Mouse (Mus musculus): ENCODE data around the gene Dnajb8. TPM values are rescaled to one million over a fixed set of nuclear protein-coding genes. Genes with fewer than 3 reads are reported as not detected.
A peak's percentile ranks its signal among the peaks of the same experiment; 100 is the strongest.

The Dnajb8 gene
- total RNA-seq, 2 experiments from 2014 or later: not detected

DNA sequence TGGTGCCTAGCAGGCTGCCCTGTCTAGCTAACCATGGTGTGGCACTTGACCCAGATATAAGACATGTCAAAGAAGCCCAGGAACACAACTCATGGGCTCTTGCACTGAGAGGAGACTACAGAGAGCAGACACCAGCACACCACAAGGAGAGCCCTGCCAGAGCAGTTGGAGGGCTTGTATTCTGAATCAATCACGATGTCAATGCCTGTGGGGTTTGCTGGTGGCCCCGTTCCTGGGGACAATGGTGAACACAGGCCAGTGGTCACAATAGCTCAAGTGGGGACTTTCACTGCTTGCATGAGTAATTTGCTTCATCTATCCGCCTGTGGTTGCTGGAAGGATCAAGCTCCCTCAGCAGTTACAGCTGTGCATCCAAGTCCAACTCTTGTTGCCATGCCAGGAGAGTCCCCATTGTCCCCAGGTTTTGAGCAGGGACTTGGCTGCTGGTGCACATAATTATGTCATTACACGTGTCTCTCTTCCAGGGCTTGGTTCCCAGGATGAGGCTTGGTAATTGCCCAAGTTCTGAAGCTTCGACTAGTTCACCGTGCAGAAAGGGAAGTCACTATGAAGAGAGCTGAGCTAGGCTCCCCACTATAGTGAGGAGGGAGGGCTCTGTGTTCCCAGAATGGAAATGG is 68.2 kb downstream of the Dnajb8 start:
- DNase-seq: peak; percentile 37

DNA sequence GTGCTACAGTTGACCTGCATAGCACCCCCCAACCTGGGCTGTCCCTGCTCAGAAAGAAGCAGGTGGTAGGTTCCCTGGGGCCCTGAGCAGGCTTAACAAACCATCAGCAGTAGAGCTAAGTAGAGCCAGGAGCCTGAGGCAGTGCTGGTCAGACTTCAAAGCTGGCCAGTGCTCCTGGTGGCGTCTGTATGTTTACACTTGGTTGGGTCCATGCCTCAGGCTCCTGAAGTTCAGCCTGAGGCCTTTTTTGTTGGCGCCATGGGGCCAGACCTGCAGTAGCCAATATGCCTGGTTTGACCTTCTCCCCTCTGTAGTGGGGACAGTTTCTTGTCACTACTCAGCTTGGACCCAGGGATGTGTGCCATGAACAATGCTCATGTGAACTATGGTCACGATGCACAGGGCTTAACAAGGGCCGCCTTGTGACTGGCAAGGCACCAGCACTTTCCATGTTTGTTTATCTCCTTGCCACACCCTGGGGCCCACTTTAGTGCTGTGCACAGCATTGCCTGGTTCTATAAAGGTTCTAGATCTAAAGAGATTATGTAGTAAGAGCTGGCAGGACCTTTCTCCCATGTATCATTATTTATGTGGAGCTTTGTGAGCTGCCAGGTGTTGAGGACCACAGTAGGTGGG is 70.3 kb downstream of the Dnajb8 start:
- DNase-seq: no peak

DNA sequence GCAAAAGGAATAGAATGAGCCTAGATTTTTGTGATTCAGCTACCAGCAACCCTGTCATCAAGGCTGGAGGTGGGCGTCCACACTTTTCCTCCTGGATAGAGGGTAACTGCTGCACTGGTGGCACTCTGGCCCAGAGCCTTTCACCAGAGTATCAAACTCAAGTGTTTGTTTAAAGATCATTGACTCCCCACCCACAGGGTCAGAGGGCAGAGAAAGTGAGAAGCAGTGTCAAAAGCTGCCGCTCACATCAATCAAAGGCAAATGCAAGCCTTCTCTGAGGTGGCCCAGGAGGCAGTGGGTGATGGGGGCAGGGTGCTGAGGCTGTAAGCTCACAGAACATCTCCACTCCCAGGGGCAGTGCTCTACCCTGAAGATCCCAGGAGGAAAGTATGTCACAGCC is 77.4 kb downstream of the Dnajb8 start:
- DNase-seq: no peak

DNA sequence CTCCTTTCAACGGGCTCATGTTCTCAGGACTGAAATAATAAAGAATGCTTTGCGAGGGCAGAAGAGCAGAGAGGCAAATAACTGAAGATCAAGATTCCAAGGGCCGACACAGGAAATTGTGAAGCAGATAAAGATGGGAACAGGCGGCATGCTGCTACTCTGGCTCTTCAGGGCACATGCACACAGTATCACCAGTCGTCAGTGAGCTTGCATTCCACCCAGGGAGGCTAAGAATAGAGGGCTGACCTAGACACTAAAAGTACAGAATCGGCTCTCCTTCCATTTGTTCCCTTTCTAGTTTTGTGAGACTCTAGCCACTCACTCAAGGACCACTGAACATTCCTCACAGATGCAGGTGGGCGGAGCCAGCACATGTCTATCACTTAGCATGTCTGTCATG is 79.2 kb downstream of the Dnajb8 start:
- DNase-seq: no peak

Other genes with a start within 250 kb of the Dnajb8 start
- gene H1fx, start 240.6 kb upstream of the Dnajb8 start, total RNA-seq (2021): 10 to 100 TPM; 14.7 to 15.7 TPM
- gene Rab7, start 177.0 kb upstream of the Dnajb8 start, total RNA-seq (2021): 100 to 1,000 TPM; 186 to 187 TPM
- 10 to 100 TPM; 77.3 to 95.7 TPM for gene Rpn1, start 137.8 kb upstream of the Dnajb8 start, total RNA-seq (2021)
- 1 to 10 TPM; 5.7 to 6.0 TPM for gene Gata2, start 28.4 kb upstream of the Dnajb8 start, total RNA-seq (2021)
- gene Eefsec, start 224.3 kb downstream of the Dnajb8 start, total RNA-seq (2021): 10 to 100 TPM in 1 of 2 experiments, 1 to 10 TPM in 1; 9.3 to 10.9 TPM
- gene Ruvbl1, start 243.1 kb downstream of the Dnajb8 start, total RNA-seq (2021): 10 to 100 TPM; 29.3 to 29.6 TPM